Mouse (Mus musculus): Measurements from ENCODE around the gene Asl.

Gene Asl

DNA sequence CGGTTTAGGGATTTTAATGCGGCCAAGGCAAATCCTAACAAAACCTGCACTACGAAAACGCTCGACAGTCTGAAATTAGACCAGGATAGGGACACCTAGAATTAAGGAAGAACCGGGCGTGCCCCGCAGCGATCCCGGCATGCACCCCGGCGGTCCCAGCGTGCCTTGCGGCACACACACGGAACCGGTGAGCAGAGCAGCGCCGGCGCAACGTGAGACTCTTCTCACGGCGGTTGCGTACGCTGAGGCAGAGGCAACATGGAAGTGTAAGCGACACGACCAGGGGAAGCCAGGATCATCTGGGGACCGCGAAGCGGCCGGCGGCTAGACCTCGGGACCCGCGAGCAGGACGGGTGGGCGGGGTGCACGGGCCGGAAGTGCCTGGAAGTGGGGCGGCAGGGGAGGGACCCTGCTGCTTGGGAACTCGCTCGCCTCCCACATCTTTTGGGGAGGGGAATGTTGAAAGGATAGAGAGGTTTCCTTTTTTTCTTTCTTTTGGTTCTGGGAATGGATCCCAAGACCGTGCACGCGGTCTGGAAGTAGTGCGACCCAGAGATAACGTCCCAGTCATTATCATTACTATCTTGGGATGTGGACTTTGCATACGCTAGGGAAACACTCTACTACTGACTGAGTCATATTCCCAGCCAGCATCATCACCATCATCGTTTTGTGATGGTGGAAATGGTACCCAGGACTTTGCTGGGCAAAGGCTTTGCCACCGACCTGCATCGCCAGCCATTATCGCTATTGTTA is at the start of gene Asl, which contains the start of gene Crcp:
Asl (minus strand) TSS at position 106 of the 756 bp plus-strand sequence.
Crcp (plus strand) TSS at position 149 of the 756 bp plus-strand sequence.
- DNase-seq (ENCODE audit: low spot score), result peak; percentile 81

- no peak for DNase-seq (ENCODE audit: low spot score)
Observed at GRCm38 (mm10) chr5:130078834-130079156, 49.7 kb upstream of the Asl start.

- no peak for DNase-seq (ENCODE audit: low spot score)
Observed at GRCm38 (mm10) chr5:130078096-130078833, 49.2 kb upstream of the Asl start.

DNA sequence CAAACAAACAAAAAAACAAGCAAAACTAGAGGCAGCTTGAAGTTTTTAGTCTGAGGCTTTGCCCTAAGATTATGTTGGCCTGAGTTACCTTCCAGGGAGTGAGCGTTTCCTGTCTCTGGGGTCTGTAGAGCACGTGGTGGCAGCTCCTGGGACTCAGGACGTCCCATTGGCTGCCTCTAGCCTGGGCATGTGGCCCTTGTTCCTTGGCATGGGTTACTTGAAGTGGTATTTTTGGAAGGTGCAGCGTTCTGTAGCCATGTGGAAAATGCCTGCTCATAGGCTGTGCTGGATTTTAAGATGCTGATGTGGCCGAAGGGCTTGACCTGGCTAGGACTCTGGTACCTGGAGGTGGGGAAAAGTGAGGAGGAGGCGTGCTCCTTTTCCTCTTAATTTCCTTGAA is 47.3 kb upstream of the Asl start:
- DNase-seq (ENCODE audit: low spot score), result no peak

- no peak for DNase-seq (ENCODE audit: low spot score)
Observed at GRCm38 (mm10) chr5:130074491-130074890, 45.4 kb upstream of the Asl start.

- DNase-seq (ENCODE audit: low spot score), result no peak
Observed at GRCm38 (mm10) chr5:130073026-130073425, 44.0 kb upstream of the Asl start, which contains the start of gene Tpst1. Gene Tpst1, plus strand, starts transcription at chr5:130073326.

- no peak for DNase-seq (ENCODE audit: low spot score)
Observed at GRCm38 (mm10) chr5:130067841-130068264, 38.8 kb upstream of the Asl start.

- no peak for DNase-seq (ENCODE audit: low spot score)
Observed at GRCm38 (mm10) chr5:130065579-130065978, 36.5 kb upstream of the Asl start.

GRCm38 (mm10) chr5:130063760-130064159 is 34.7 kb upstream of the Asl start:
- DNase-seq (ENCODE audit: low spot score), result no peak

DNA sequence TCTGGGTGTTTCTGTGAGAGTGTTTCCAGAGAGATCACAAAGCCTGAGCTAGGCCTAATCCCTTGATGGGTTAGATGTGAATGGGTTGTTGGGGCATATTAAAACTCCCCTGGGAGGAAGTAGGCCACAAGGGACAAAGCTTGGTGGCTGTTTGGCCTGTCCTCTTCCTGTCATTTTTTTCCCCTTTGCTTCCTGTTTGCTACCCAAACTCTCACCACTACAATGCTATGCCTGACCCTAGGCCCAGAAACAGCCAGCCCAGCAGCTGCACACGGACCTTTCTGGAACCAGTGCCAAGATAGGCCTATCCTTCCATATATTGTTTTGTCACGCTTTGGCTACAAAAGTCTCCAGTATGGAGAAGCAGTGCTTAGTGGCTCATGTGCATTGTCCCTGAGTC is 33.0 kb upstream of the Asl start:
- no peak for DNase-seq (ENCODE audit: low spot score)

DNA sequence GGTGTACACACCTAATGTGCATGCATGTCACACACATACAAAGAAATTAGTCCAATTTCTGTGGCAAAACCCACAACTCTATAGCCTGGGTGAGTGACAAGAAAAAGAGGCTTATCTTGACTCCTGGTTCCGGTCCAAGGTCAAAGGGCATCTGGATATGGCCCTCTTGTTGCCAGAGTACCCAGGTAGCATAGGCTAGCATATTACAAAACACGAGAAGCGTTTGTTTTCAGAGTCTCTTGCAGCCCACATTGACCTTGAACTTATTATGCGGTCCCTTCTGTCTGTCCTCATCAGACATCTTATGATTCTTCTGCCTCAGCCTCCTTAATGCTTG is 31.2 kb upstream of the Asl start:
- no peak for DNase-seq (ENCODE audit: low spot score)

DNA sequence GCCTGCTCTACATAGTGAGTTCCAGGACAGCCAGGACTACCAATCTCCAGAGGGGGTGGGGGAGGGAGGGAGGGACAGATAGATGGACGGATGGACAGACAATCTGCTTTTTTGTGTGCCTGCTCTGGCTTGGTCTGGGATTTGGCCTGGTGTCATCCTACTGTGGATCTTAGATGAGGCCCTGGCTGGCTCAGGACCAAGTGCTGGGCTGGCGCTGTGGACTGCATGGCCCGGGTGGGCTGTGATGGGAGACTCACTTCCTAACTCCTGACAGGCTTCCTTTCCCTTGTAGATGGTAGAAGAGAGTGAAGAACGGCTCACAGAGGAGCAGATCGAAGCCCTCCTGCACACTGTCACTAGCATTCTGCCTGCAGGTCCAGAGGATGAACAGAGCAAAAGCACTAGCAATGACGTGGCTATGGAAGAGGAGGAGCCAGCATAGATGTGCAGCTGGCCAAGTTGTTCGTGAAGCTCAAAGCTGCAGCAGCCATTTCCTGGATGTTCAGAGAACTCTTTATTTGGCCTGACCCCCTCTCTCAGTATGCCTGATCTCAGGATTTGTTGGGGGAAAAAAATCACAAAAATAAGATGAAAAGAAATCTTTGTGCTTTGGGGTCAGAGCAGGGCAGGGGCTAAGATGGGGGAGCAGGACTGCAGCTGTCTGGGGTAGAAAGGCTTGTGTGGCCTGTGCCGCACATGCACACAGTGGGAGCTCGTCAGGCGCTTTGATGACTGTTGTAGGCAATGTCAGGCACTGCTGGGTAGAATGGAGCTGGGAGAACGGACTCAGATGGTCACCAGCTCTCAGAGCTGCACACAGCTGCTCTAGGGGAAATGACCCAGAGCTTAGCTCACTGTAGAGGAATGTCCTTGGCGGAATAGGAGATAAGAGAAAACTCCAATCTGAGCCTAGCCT is 30.6 kb upstream of the Asl start:
- DNase-seq (ENCODE audit: low spot score), result no peak

DNA sequence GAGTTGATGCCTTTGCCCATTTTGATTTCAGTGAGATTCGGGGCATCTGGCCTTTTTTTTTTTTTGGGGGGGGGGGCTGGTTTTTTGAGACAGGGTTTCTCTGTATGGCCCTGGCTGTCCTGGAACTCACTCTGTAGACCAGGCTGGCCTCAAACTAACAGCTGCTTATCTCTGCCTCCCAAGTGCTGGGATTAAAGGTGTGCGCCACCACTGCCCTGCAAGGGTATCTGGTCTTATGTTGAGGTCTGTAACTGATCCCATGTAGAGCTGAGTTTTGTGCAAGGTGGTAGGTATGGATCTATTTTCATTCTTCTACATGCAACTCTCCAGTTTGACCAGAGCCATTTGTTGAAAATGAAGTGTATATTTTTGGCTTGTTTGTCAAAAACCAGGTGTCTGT is 27.3 kb upstream of the Asl start:
- DNase-seq (ENCODE audit: low spot score), result no peak

DNA sequence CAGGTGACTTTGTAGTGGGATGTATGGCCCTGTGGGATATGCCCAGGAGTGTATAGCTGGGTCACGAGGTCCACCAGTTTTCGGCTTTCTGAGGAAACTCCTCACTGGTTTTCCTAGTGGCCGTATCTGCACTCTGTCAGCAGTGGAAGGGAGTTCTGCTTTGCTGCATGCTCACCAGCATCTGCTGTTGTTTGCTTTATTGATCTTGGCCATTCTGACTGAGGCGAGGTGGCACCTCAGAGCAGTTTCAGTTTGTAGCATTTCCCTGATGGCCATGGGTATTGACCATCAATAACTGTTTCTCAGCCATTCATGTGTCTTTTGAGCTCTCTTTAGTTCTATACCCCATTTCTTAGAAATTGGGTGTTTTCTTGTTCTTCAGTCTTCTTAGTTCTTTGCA is 26.6 kb upstream of the Asl start:
- DNase-seq (ENCODE audit: low spot score), result no peak

- no peak for DNase-seq (ENCODE audit: low spot score)
Observed at GRCm38 (mm10) chr5:130052955-130053354, 23.9 kb upstream of the Asl start.

DNA sequence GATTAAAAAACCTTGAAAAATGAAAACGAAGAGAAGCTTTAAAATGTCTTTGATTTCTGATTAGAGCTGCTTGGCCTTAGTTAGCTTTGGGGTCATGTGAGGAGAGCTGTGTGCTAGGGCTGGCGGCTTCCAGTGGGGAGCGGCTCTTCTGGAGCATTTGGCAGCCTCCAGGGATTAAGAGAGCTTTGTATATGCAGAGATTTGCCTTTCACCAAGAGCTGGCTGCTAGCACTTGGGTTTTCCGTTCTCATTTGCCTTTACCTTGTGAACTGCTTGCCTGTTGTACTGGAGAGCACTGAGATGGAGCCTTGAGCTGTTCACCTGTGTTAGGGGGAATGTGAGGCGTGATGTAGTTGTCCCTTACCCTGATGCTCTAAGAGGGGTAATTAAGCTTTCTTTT is 23.5 kb upstream of the Asl start:
- no peak for DNase-seq (ENCODE audit: low spot score)

GRCm38 (mm10) chr5:130051073-130051860 is 22.2 kb upstream of the Asl start:
- DNase-seq (ENCODE audit: low spot score), result no peak

DNA sequence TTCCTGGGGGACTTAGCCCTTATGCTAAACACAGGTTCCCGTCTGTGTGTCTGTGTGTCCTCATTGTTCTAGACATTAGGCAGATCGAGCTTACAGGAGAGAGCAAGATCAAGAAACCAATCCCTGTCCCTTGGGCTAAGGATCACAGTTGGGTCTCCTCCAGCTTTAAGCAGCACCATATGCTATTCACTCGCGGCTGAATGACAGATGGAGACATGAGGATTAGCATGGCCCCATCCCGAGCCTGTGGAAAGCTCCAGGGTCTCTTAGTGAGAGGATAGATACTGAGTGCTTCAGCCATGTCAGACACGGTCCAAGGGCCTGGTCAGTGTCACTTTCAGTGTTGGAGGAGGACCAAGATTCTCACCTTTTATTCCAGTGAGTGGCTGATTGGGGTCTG is 21.4 kb upstream of the Asl start:
- no peak for DNase-seq (ENCODE audit: low spot score)

DNA sequence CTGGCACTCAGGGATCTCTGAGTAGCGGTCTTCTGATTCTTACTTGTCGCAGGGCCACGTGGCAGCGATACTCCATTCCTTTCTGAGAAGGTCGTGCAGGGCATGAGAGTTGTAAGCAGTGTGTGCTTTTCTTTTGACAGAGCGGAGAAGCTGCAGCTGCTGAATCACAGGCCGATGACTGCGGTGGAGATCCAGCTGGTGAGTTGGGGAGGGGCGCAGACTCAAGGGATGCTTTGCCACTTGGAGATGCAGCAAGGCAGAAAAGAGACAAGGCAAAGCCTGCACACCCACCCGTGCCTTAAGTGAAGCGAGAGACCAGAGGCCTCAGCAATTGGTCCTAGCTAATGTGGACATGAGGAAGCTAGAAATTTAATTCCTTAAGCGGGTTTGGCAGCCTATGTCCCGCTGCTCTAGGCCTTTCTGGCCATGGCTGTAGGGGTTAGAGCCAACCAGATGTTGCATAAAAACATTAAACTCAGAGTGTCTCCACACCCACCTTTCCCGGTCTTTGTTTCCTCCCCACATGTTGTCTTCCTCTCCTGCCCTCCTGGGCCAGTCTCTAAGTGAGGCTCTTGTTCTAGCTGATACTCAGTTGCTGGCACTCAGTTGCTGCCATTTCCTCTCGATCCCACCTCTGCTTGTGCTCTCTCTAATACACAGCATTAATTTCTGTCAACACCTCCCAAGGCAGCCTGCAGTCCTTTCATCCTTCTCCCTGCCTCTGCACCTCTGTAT is 19.9 kb upstream of the Asl start:
- DNase-seq (ENCODE audit: low spot score), result no peak

DNA sequence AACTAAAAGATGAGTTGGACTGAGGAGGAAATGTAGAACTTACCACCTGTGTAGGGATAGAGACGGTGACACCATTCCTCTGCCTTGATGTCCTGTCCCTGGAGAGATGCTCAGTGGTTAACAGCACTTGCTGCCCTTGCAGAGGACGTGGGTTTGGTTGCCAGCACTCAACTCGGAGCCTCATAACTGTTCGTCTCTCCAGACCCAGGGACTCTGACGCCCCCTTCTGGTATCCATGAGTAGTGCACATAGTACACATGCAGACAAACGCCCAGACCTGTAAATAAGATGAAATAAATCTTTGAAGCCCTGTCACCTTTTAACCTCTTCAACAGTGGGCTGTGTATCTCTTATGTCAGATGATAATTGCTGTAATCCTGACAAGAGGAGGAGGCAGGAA is 18.0 kb upstream of the Asl start:
- DNase-seq (ENCODE audit: low spot score), result no peak

DNA sequence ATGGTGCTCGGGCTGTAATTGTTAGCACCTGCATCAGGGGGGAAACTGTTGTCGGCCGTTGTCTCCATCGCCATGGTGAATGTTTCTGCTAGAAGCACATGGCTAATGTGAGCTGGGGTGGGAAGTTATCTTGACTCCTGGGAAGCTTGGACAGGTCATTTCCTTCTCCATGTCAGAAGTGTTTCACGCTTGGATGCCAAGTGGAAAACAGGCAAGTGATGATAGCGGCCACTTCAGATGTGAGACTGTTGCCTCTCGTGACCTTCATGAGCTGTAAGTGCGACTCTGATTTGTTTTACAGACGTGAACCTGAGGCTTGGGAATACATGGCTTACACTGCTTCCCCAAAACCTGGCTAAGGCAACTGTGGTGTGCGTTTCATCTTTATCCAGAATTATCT is 17.5 kb upstream of the Asl start:
- no peak for DNase-seq (ENCODE audit: low spot score)

All from spleen, adult 12 weeks (tissue).